Mouse (Mus musculus) left cerebral cortex, adult 2 months (tissue): Measurements from ENCODE around the gene Naxe. TPM values are rescaled to one million over a fixed set of nuclear protein-coding genes. Genes with fewer than 3 reads are reported as not detected.

Source experiments
- DNase-seq, 2 experiments: peaks; one replicate each; pipeline ENCODE4 v3.0.0; 2021 to 2022; ENCODE audit warnings: low spot score in 2 of 2, mixed read lengths in 1 of 2; ENCODE audit errors: extremely low spot score in 1 of 2
- H3K27ac ChIP-seq: fragments of 200-600 bp; 2 replicates; pipeline ENCODE4 v1.8.1; 2022
- H3K4me3 ChIP-seq: fragments of 200-600 bp; 2 replicates; pipeline ENCODE4 v1.8.1; 2022
- CTCF ChIP-seq: fragments of 200-600 bp; IDR thresholded peaks from 2 replicates; pipeline ENCODE4 v1.8.1; 2022; ENCODE audit warnings: antibody characterized with exemption, mild to moderate bottlenecking, moderate library complexity
- intact Hi-C: fragments of 180-260 bp; cut with DNase I; formaldehyde crosslinking; loops from one replicate; pipeline ENCODE4 v1.15.1; 2025
- long read RNA-seq, 2 experiments: library from polyadenylated mRNA; stranded (forward); transcript quantifications; one replicate each; pipeline ENCODE4 v2.0.0; 2021; ENCODE audit warnings: borderline mapping rate in 2 of 2
- total RNA-seq, 2 experiments: library from RNA; stranded (reverse); gene quantifications; 2 replicates each; pipeline ENCODE4 v1.2.3; 2021

Naxe gene
- 10 to 100 TPM; 64.3 to 66.6 TPM for total RNA-seq
- long read RNA-seq, experiment 1, transcript Naxe-201 (6 exons, 908 nt) = major isoform, 18 of 41 reads
- long read RNA-seq, experiment 1, partial matches to known transcripts = 11 of 41 reads
- long read RNA-seq, experiment 1, other reads (novel, unspliced or antisense) = 12 of 41 reads
- long read RNA-seq, experiment 2, transcript Naxe-201 (6 exons, 908 nt) = major isoform, 18 of 35 reads
- long read RNA-seq, experiment 2, partial matches to known transcripts = 11 of 35 reads
- long read RNA-seq, experiment 2, other reads (novel, unspliced or antisense) = 6 of 35 reads

DNA sequence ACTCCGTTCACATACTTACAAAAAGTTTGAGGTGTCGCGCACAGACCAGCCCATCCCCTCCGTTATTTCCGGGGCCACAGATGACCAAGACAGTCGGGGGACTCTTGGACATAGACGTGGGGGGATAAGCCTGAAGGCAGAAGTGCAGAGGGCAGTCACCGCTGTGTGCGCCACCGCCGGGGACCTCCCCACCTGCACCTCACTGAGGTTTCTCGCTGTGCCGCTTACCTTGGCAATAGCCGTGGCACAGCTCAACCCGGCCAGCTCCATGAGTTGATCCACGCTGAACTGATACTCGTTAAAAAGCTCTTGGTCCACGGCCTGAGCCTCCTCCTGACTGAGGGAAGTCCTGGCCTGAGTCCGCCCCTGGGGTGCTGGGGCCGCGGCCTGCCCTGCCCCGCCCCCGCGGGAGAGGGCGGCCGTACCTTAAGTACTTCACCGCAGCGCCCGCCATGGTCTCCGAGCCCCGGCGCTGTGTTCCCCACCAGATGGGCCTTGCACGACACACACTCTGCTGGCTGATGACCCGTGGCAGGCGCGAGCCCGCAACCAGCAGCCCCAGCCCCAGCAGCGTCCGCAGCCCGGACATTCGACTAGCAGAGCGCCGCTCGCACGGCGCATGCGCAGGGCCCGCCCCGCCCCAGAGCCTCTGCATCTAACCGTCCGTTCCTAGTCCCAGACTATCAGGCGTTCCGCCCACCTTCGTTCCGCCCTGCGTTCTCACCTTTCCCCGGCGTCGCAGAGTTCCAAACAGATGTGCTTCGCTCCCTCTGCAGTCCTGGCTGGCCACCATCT lies at the start of gene Naxe:
TSS of gene Naxe (minus strand) at position 594 of the 795 bp plus-strand sequence.
- intact Hi-C loops = no loop called here

DNA sequence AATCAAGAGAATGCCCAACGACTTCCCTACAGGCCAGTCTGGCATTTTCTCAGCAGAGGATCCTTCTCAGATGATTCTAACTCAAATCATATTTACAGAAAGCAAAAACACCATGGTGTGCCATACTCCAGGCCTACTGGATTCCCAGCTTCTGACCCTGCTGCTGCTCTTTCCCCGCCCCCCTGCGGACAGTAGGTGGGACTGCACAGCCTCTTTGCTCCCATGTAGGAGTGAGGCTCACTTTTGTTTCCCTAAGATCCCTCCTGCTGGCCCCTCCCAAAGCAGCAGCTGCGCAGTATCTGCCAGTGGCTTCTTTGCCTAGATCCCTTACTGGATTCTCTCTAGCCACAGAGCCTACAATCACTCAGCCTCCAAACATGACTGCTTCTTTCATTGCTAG lies 47.8 kb upstream of the Naxe start:
- intact Hi-C loops = no loop called here
- Histone ChIP-seq H3K27ac (no peak overlapping the region), H3K4me3 (no peak overlapping the region)
- no peak for DNase-seq
- TF ChIP-seq CTCF = no peak

More for the DNA sequence above, at the start of gene Naxe:
- peak; percentile 82 for DNase-seq
- no peak for TF ChIP-seq CTCF
- peak within 1 kb of the TSS; percentile 96 for H3K4me3 ChIP-seq
- H3K27ac ChIP-seq = peak within 1 kb of the TSS; percentile 89

DNA sequence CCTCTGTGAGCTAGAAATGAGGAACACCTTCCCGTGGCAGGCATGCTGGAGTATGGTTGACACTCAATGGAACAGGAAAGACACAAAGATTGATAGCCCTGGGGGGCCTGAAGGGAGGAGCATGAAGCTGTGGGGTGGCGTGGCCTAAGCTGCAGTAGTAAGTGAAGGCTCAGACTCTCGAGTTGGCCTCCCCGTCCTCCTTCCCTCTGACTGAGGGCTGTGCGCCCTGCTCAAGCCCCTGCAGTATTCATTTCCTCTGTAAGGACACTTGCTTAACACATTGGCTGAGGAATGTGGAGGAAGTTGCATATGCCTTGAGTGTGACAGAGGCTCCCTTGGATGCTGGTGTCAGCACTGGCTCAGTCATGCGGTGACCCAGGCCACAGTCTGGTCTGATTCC lies 44.3 kb upstream of the Naxe start:
- intact Hi-C loops = no loop called here
- TF ChIP-seq CTCF = no peak

DNA sequence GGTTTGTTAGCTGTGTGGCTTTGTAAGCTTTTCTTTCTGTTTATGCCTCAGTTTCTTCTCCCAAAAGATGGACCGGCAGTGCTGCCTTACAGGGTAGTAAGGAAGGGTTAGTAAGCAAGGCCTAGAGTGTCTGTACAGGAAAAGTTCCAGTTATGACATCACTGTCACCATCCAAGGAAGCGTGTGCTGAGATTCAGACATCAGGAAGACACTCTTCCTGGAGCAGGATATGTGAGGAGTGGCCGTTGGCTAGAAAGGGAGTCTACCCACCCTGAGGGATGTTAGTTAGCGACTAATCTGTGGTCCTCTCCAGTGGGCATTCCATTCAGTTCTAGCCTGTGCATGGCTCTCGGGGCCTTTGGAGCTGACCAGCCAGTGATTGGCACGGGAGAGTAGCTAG lies 43.9 kb upstream of the Naxe start:
- Histone ChIP-seq H3K27ac (no peak overlapping the region), H3K4me3 (no peak overlapping the region)
- no peak for DNase-seq
- TF ChIP-seq CTCF = no peak
- intact Hi-C loops = no loop called here

More for the DNA sequence above, 44.3 kb upstream of the Naxe start:
- Histone ChIP-seq H3K4me3 (no peak overlapping the region), H3K27ac (no peak overlapping the region)
- no peak for DNase-seq

DNA sequence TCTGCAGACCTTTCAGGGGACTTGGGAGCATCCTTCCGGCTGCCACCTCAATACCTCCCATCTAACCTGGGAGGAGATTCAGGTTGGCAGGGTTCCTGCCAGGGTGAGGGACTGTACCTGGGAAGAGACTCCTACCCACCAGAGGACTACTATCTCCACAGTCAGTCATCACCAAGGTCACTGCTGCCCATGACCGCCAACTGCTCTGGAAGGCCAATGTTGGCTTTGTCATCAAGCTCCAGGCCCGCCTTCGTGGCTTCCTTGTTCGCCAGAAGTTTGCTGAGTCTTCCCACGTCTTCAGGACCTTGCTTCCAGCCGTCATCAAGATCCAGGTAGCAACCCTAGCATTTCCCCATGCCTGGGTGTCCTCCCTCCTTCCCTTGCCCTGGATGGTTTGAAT lies 43.4 kb upstream of the Naxe start:
- intact Hi-C loops = no loop called here
- Histone ChIP-seq H3K4me3 (no peak overlapping the region), H3K27ac (no peak overlapping the region)
- no peak for TF ChIP-seq CTCF
- no peak for DNase-seq

DNA sequence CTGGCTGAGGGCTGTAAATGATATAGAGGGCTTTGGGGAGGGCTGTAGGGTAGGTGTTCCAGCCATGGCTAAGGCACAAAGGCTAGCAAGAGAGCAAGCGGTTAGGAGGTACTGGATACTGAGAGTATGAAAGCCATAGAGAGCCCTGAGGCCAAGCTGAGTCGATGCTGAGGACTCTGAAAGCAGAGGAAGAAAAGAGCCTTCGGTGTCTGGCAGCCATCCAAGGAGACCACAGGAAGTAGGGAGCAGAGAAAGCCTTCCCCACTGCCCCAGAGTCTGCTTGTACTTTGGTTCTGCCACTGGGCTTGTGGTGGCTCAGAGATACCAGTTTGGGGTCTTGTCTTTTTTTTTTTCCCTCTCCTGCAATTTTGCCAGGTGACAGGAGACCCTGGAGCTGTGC lies 42.0 kb upstream of the Naxe start:
- no peak for DNase-seq
- intact Hi-C loops = no loop called here
- no peak for TF ChIP-seq CTCF
- no peak overlapping the region for H3K27ac ChIP-seq
- no peak overlapping the region for H3K4me3 ChIP-seq

DNA sequence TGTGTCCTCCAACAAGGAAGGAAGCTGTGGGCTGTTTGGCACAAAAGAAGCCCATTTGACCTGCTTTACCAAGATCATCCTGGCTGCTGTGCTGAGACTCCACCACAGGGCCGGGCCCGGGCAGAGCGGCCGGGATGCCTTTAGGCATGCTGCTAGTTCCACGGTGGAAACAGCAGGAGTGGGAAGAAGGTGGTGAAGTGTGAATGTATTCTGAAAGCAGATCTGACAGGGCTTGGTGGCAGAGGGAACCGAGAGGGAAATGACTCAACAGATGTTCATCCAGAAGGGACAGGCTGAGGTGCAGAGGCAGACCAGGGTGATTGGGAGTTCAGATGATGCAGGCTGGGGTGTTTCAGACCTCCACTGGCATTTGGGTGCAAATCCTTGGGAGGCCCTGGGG lies 39.4 kb upstream of the Naxe start:
- Histone ChIP-seq H3K4me3 (no peak overlapping the region), H3K27ac (no peak overlapping the region)
- no peak for TF ChIP-seq CTCF
- intact Hi-C loops = no loop called here
- no peak for DNase-seq

DNA sequence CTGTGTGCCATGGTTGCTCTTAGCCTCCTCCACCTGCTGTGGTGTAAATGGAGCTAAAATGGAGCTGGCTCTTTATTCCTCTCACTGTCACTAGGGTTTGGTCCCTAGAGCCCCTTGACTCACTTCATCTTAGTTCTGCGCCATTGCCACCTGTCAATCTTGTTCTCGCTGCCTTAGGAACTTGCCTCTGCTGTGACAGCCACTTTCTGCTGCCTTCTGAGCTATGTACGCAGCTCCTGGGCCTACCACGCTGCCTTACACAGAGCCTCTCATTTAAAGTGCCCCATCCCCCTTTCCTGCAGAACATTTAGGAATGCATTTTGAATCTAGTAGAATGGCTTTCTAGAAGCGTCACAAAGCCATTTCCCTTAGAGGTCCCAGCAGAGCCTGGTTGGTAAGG lies 35.8 kb upstream of the Naxe start:
- H3K27ac ChIP-seq = no peak overlapping the region
- no peak for DNase-seq
- no peak overlapping the region for H3K4me3 ChIP-seq
- TF ChIP-seq CTCF = no peak
- intact Hi-C loops = no loop called here

DNA sequence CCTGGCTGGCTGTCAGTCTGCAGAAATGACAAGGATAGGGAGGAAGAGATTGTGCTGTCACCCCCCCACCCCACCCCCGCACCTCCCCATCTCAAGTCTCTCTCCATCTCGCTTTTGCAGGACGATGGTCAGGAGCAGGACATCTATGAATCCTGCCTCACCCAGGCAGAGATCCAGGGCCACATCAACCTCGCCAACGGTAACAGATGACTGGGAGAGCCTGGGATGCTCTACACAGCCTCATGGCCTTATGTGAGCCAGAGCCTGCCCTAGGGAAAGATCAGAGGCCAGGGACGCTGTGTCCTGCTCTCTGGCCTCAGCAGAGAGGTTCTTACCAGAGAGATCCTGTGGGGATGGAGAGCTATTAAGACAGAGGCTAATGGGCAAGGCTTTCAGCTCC lies 32.3 kb upstream of the Naxe start:
- Histone ChIP-seq H3K27ac (no peak overlapping the region), H3K4me3 (no peak overlapping the region)
- no peak for TF ChIP-seq CTCF
- intact Hi-C loops = no loop called here
- no peak for DNase-seq

DNA sequence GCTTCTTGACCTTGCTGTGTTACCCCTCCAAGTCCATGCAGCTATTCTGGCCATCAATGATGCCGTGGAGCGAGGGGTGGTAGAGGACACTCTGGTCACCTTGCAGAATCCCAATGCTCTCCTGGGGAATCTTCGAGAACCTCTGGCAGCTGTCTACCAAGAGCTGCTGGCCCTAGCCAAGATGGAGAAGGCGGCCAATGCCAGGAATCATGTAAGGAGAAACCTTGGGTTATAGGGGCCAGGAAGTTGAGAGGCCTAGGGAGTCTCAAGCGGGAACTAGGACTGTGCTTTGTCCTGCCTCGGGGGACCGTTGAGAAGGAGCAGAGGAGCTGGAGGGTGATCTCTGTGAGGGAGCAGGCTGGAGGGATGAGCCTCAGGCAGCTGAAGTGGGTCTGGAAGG lies 31.8 kb upstream of the Naxe start:
- no peak for TF ChIP-seq CTCF
- Histone ChIP-seq H3K27ac (no peak overlapping the region), H3K4me3 (no peak overlapping the region)
- no peak for DNase-seq
- intact Hi-C loops = no loop called here

DNA sequence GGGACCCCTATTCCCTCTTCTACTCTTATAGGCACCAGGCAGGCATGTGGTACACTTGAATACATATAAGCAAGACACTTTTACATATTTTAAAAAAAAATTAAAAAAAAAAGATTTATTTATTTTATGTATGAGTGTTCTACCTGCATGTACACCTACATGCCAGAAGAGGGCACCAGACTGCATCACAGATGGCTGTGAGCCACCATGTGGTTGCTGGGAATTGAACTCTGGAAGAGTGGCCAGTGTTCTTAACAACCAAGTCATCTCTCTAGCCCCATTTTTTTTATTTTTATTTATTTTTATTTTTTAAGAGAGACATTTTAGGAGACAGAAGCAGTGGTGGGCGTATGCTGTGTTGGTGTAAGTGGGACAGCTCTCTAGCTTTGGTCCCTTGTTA lies 29.4 kb upstream of the Naxe start:
- DNase-seq = no peak
- TF ChIP-seq CTCF = peak; percentile 91
- intact Hi-C loops = loop anchor here (1.0 to 5.0 kb wide), 4 partner anchors 50 to 155 kb away; no protein-coding TSS in a partner anchor
- no peak overlapping the region for H3K27ac ChIP-seq
- no peak overlapping the region for H3K4me3 ChIP-seq

DNA sequence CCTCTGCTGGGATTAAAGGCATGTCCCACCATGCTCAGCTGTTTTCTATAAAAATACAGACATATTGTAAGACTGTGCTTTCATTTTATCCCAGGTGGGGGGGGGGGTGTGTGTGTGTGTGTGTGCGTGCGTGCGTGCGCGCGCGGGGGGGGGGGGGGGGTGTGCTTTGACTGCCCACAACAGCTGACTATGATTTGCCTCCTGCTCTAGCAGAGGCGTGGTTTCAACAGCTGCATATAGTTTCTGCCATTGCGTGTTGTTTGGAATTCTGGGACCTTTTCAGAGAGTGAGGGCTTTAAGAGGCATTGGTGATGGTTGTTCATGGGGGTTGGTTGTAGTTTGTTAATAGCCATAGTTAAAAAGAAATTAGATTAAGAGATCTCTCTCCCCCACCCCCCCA lies 27.2 kb upstream of the Naxe start:
- no peak overlapping the region for H3K4me3 ChIP-seq
- no peak overlapping the region for H3K27ac ChIP-seq
- DNase-seq = no peak
- no peak for TF ChIP-seq CTCF
- intact Hi-C loops = loop anchor here (5.0 kb wide), 2 partner anchors 52 to 72 kb away; no protein-coding TSS in a partner anchor
